Mouse (Mus musculus) brain, embryonic 14.5 days (tissue): ENCODE data around the gene Ell2. TPM values are rescaled to one million over a fixed set of nuclear protein-coding genes. Genes with fewer than 3 reads are reported as not detected.
"Not testable (repeated sequence)": the region's sequence is repeated elsewhere in the genome, so short reads cannot be mapped to it uniquely, and the experiment has no call there.

Experiments
- DNase-seq: peaks from one replicate; pipeline ENCODE4 v3.0.0-alpha.2; 2011; ENCODE audit warnings: low read depth
- CTCF ChIP-seq: fragments of 200-500 bp; IDR thresholded peaks from 2 replicates; pipeline ENCODE4 v1.5.1; 2012; ENCODE audit warnings: inconsistent platforms, mild to moderate bottlenecking, moderate library complexity, borderline replicate concordance; ENCODE audit not compliant: insufficient read depth, insufficient read length; ENCODE audit errors: extremely low read depth
- POLR2A ChIP-seq: fragments of 200-500 bp; IDR thresholded peaks from 2 replicates; pipeline ENCODE4 v1.6.1; 2012; ENCODE audit warnings: mild to moderate bottlenecking, inconsistent platforms, borderline replicate concordance; ENCODE audit not compliant: poor library complexity, insufficient read depth, insufficient read length, severe bottlenecking; ENCODE audit errors: extremely low read depth
- polyA plus RNA-seq: library from polyadenylated mRNA; depleted of rRNA; stranded (reverse); fragments of >200 nt; gene quantifications from 2 replicates; pipeline ENCODE4 v1.2.3, GENCODE M21; 2012; rRNA removed

Ell2 gene
- 1.0 and 1.9 TPM in 2 replicates for polyA plus RNA-seq

GRCm38 (mm10) chr13:75706457-75706856 lies at the start of gene Ell2:
Gene Ell2 (plus strand): TSS chr13:75706757.
- DNase-seq: no peak
- no peak for TF ChIP-seq CTCF
- no peak for TF ChIP-seq POLR2A

DNA sequence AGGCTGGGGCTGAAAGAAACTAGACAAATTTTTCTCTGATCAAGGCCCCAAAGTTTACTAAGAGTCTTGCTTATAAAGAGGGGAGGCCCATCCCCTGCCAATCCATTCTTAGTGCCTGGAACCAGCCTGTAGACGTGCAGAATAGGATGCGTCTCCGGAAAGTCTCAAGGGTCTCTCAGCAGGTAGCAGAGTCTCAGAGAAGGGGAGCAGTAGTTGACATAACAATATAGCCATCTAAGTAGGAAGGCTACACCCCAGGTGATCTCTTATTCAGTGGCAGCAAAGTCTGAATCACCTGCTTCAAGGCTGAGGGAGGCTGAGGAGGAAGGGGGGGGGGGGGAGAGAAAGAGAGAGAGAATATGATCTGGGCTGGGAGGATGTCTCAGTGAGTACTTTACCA lies 21.1 kb upstream of the Ell2 start:
- TF ChIP-seq POLR2A (no peak), CTCF (no peak)
- no peak for DNase-seq

DNA sequence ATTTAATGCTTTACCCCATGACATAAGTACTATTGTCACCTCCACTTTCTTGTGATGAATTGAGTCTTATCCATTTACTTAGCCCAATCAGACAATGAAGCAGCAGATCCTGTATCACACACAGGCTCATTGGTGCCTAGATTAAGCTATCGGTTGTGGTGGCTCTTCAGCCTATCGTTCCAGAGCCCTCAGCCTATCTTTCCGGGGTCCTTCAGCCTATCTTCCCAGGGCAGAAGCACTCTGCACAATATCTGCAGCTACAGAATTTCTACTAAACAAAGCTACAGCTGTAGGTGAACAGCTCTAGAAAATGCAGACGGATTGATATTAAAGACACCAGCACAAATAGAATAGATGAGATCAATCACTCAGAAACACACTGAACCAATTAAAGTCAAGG lies 19.6 kb upstream of the Ell2 start:
- no peak for DNase-seq
- TF ChIP-seq CTCF (no peak), POLR2A (no peak)

DNA sequence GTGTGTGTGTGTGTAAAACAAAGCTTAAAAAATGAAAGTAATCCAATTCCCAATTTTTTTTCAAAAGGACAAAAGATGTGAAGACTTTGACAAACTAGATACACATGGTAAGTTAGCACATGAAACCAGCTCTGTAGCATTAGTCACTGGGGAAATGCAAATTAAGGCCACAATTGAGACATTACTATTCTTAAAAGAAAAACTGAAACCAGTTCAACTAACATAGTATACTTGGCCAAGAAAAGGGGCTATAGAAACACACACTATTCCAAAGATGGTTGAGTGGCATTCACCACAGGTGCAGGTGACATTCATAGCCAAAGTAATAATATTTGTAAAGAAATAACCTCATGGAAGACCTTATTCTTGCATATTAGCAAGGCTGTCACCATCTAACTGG lies 14.9 kb upstream of the Ell2 start:
- no peak for DNase-seq
- TF ChIP-seq POLR2A (no peak), CTCF (no peak)

DNA sequence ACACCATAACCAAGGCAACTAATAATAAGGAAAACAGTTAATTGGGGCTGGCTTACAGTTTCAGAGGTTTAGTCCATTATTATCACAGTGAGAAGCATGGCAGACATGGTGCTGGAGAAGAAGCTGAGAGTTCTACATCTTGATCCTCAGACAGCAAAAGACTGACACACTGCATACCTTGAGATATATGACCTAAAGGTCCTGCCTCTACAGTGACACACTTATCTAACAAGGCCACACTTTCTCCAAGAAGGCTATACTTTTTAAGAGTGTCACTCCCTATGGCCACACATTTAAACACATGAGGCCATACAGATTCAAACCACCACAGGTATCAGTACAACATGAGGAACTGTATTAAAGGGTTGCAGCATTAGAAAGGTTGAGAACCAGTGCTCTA lies 13.5 kb upstream of the Ell2 start:
- DNase-seq: no peak
- TF ChIP-seq POLR2A (no peak), CTCF (no peak)

- DNase-seq: no peak
- no peak for TF ChIP-seq CTCF
- TF ChIP-seq POLR2A: no peak
Observed at GRCm38 (mm10) chr13:75702814-75703213, 3.7 kb upstream of the Ell2 start.

GRCm38 (mm10) chr13:75706882-75707816 lies 592 bp downstream of the Ell2 start:
- 0 out of 2 replicates have a peak, but pooled peaks have one; percentile 41 for TF ChIP-seq POLR2A
- TF ChIP-seq CTCF: no peak
- DNase-seq: peak; percentile 94

GRCm38 (mm10) chr13:75707821-75708636 lies 1.5 kb downstream of the Ell2 start:
- DNase-seq: peak; percentile 48

DNA sequence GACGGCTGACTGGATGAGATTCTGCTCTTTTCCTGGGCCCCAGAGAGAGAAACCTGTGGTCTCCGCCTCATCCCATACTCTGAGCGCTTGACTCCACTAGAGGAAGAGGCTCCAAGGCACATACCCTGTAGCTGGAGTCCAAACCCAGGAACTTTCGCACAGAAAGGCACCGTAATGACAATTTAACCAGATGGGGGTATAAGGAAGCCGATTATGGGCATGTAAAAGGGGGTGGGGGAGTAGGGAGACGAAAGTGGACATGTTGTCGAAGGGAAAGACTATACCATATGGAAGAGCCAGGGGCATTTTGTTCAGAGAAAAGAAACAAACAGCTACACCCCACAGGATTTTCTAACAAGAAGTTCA lies 2.1 kb downstream of the Ell2 start:
- TF ChIP-seq CTCF: no peak
- no peak for TF ChIP-seq POLR2A
- no peak for DNase-seq

More at GRCm38 (mm10) chr13:75707821-75708636, 1.5 kb downstream of the Ell2 start:
- TF ChIP-seq CTCF (no peak), POLR2A (no peak)

GRCm38 (mm10) chr13:75709026-75709778 lies 2.6 kb downstream of the Ell2 start:
- TF ChIP-seq POLR2A (no peak), CTCF (no peak)
- peak; percentile 13 for DNase-seq

GRCm38 (mm10) chr13:75710152-75710551 lies 3.6 kb downstream of the Ell2 start:
- DNase-seq: no peak
- TF ChIP-seq POLR2A (no peak), CTCF (no peak)

GRCm38 (mm10) chr13:75711517-75711916 lies 5.0 kb downstream of the Ell2 start:
- not testable (repeated sequence) for DNase-seq

DNA sequence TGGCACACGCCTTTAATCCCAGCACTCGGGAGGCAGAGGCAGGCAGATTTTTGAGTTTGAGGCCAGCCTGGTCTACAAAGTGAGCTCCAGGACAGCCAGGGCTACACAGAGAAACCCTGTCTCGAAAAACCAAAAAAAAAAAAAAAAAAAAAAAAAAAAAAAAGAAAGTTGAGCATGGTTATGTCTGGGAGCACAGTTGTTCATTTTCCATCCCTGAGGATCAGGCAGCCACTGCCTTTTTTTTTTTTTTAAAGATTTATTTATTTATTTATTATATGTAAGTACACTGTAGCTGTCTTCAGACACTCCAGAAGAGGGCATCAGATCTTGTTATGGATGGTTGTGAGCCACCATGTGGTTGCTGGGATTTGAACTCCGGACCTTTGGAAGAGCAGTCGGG lies 6.0 kb downstream of the Ell2 start:
- DNase-seq: not testable (repeated sequence)
